In the genomic region with DNA sequence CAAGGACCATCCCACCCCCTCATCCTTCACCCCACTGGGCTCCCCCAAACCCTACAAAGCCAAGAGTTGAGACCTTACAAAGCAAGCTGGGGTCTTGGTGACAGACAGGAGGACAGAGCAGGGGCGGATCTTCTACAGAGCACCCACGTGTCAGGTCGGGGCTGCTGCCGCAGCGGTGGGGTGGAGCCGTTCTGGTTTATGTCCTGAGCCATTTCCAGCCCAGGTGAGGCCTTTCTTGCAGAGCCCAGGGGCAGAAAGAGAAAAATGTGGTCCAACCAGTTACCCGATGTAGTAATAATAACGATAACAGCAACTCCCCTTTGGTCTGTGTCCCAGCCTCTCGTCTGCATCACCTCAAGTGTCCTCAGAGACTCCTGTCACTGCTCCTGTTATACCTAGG, we compare ENCODE assay signal across 8 mouse cellular contexts.
DNase-seq lines count a peak whose midpoint lies in the region; ATAC-seq lines count a peak whose summit lies in the region.

No protein-coding gene starts in this region.

- no peak overlapping the region for H3K27ac ChIP-seq in hindbrain, embryonic 16.5 days (ENCODE audit: low read depth, low read length)
- H3K27ac ChIP-seq in liver, embryonic 15.5 days (replicated peaks), result no peak overlapping the region
- H3K27ac ChIP-seq in stomach, embryonic 16.5 days (ENCODE audit: low read length), result peak overlapping the region; percentile 75

- H3K4me1 ChIP-seq in hindbrain, embryonic 16.5 days (ENCODE audit: control insufficient read depth, insufficient read depth, low read depth, low read length), result no peaks in the 10 kb centered on the region; the same call in 1 of the 2 replicates
- H3K4me1 ChIP-seq in liver, embryonic 15.5 days (replicated peaks), result no peaks in the 10 kb centered on the region
- H3K4me1 ChIP-seq in stomach, embryonic 16.5 days (ENCODE audit: control insufficient read depth, insufficient read depth, low read length), result no peaks in the 10 kb centered on the region

- H3K4me2 ChIP-seq in hindbrain, embryonic 16.5 days (ENCODE audit: low read length), result peak overlapping the region; percentile 50
- peak overlapping the region; percentile 44 for H3K4me2 ChIP-seq in liver, embryonic 15.5 days
- peak overlapping the region; percentile 55 for H3K4me2 ChIP-seq in stomach, embryonic 16.5 days (ENCODE audit: low read depth, low read length)

- H3K9me3 ChIP-seq in hindbrain, embryonic 16.5 days (ENCODE audit: control insufficient read depth, low read length), result peaks cover 2% of the 10 kb centered on the region; the same call in 1 of the 2 replicates
- no peaks in the 10 kb centered on the region for H3K9me3 ChIP-seq in liver, embryonic 15.5 days (replicated peaks)
- no peaks in the 10 kb centered on the region for H3K9me3 ChIP-seq in stomach, embryonic 16.5 days (replicated peaks; ENCODE audit: control insufficient read depth, low read length)

- H3K27me3 ChIP-seq in hindbrain, embryonic 16.5 days (replicated peaks; ENCODE audit: control insufficient read depth, insufficient read depth, low read length), result peaks cover 5% of the 10 kb centered on the region
- H3K27me3 ChIP-seq in liver, embryonic 15.5 days, result peaks cover 64% of the 10 kb centered on the region
- H3K27me3 ChIP-seq in stomach, embryonic 16.5 days (ENCODE audit: control insufficient read depth, insufficient read depth, low read length), result no peaks in the 10 kb centered on the region

- 0 out of 2 replicates have a peak, but pooled peaks have one; percentile 42 for ATAC-seq in hindbrain, embryonic 16.5 days
- ATAC-seq in liver, embryonic 15.5 days (ENCODE audit: insufficient read depth), result no peak
- peak; percentile 77 for ATAC-seq in stomach, embryonic 16.5 days (ENCODE audit: insufficient read depth, low FRiP score)

- intact Hi-C loops in left cerebral cortex, postnatal 4 days (cut with DNase I), result loop anchor here (10.0 kb wide), 1 partner anchor 70 kb away; no protein-coding TSS in a partner anchor
- intact Hi-C loops in heart, postnatal 36 days (cut with DNase I), result loop anchor here (2.0 to 10.0 kb wide), 2 partner anchors 144 to 230 kb away; no protein-coding TSS in a partner anchor

- H3K36me3 ChIP-seq in hindbrain, embryonic 16.5 days (ENCODE audit: control insufficient read depth, insufficient read depth, low read length), result no peaks in the 10 kb centered on the region
- no peaks in the 10 kb centered on the region for H3K36me3 ChIP-seq in liver, embryonic 15.5 days (replicated peaks)
- no peaks in the 10 kb centered on the region for H3K36me3 ChIP-seq in stomach, embryonic 16.5 days (ENCODE audit: control insufficient read depth, insufficient read depth, low read length)

- DNase-seq in urinary bladder, postnatal 14 days (ENCODE audit: low spot score), result peak; percentile 72
- DNase-seq in urinary bladder, postnatal 10 days (ENCODE audit: low spot score), result no peak
- no peak for DNase-seq in left cerebral cortex, postnatal 4 days
- DNase-seq in natural killer cell, adult 2 months (ENCODE audit: low spot score in 2 of 2), result no peak
- DNase-seq in heart, postnatal 36 days, result no peak

- WGBS in hindbrain, embryonic 16.5 days, result 39% methylated on average over 9 of the region's 9 CpGs
- WGBS in liver, embryonic 15.5 days (ENCODE audit: insufficient replicate concordance), result 34% methylated on average over 9 of the region's 9 CpGs
- WGBS in stomach, embryonic 16.5 days, result 21% methylated on average over 9 of the region's 9 CpGs

- H3K4me3 ChIP-seq in hindbrain, embryonic 16.5 days (ENCODE audit: low read length), result peak overlapping the region; percentile 30; the same call in 1 of the 2 replicates
- no peak overlapping the region for H3K4me3 ChIP-seq in liver, embryonic 15.5 days (replicated peaks)
- peak overlapping the region; percentile 37 for H3K4me3 ChIP-seq in stomach, embryonic 16.5 days (replicated peaks; ENCODE audit: low read length)

- H3K9ac ChIP-seq in hindbrain, embryonic 16.5 days (ENCODE audit: low read depth, low read length), result peak overlapping the region; percentile 51
- no peak overlapping the region for H3K9ac ChIP-seq in liver, embryonic 15.5 days
- H3K9ac ChIP-seq in stomach, embryonic 16.5 days (ENCODE audit: low read length), result peak overlapping the region; percentile 58; the same call in 1 of the 2 replicates
